In genomic region chr3:117155274-117155673, GRCm38 (mm10) we compare ENCODE assay signal across 27 mouse cellular contexts.
DNase-seq lines count a peak whose midpoint lies in the region; ATAC-seq and TF ChIP-seq lines count a peak whose summit lies in the region.
"Had no signal": no experiment of that assay in that cellular context is flagged by ENCODE, and none has a peak within 500 bp of the region (broad histone marks: within the 10 kb centered on the region; RNA-seq: fewer than 3 reads in every experiment).

No protein-coding gene starts in this region.

- peak; percentile 4 for DNase-seq in adrenal gland, postnatal 10 days
- no peak for DNase-seq in adrenal gland, adult 8-10 months
- peak in 1 of 2 experiments; percentile 9 for DNase-seq in layer of hippocampus, adult 2 months (ENCODE audit: low spot score in 2 of 2)
- no peak for DNase-seq in layer of hippocampus, adult 9-10 months (ENCODE audit: low spot score)
- DNase-seq in 3T3-L1 (ENCODE audit: low read depth, low spot score), result peak; percentile 74
- peak; percentile 57 for DNase-seq in brain, adult 2 months (ENCODE audit: low read depth, low spot score)
- no peak for DNase-seq in lung, postnatal 0 days (ENCODE audit: low spot score)
- DNase-seq: cerebellum, adult 11-12 months; gastrocnemius, adult 2 months; gastrocnemius, postnatal 36 days; heart, adult 18-20 months; heart, postnatal 36 days; kidney, adult 9 months; kidney, postnatal 14 days; lung, postnatal 36 days had no signal

- no peak for TF ChIP-seq CTCF in layer of hippocampus, adult 2 months (conservative IDR thresholded peaks at IDR 0.05)
- no peak for TF ChIP-seq CTCF in lung, postnatal 0 days (IDR thresholded peaks at IDR 0.05)

- H3K4me3 ChIP-seq in layer of hippocampus, adult 2 months, result no peak overlapping the region
- H3K4me3 ChIP-seq in lung, postnatal 0 days (ENCODE audit: low read depth, low read length), result no peak overlapping the region
- H3K4me3 ChIP-seq: embryonic facial prominence, embryonic 15.5 days; forebrain, embryonic 13.5 days; gastrocnemius, adult 2 months; hindbrain, embryonic 13.5 days; left cerebral cortex, adult 2 months; limb, embryonic 12.5 days; liver, embryonic 15.5 days; lung, embryonic 15.5 days had no signal

- ATAC-seq in lung, postnatal 0 days, result no peak
- no peak for ATAC-seq in monocyte, adult 5-6 weeks (replicated peaks; ENCODE audit: insufficient number of reproducible peaks, low FRiP score, low TSS enrichment, poor library complexity, severe bottlenecking)
- ATAC-seq: CD4-positive, CD25-positive, alpha-beta regulatory T cell, adult 4 months; forebrain, embryonic 13.5 days; intestine, postnatal 0 days had no signal

- H3K36me3 ChIP-seq in lung, postnatal 0 days (ENCODE audit: insufficient read depth, low read length), result no peaks in the 10 kb centered on the region
- H3K36me3 ChIP-seq: embryonic facial prominence, embryonic 15.5 days; hindbrain, embryonic 13.5 days; limb, embryonic 12.5 days; liver, embryonic 15.5 days; lung, embryonic 15.5 days had no signal

- H3K4me2 ChIP-seq in lung, postnatal 0 days (replicated peaks; ENCODE audit: low read depth, low read length), result no peak overlapping the region
- H3K4me2 ChIP-seq: embryonic facial prominence, embryonic 15.5 days; forebrain, embryonic 13.5 days; heart, embryonic 11.5 days; hindbrain, embryonic 13.5 days; limb, embryonic 12.5 days; liver, embryonic 15.5 days; lung, embryonic 15.5 days; midbrain, embryonic 11.5 days had no signal

- H3K27ac ChIP-seq in layer of hippocampus, adult 2 months, result peak overlapping the region; percentile 25; the same call in 1 of the 2 replicates
- no peak overlapping the region for H3K27ac ChIP-seq in lung, postnatal 0 days (ENCODE audit: low read length)
- H3K27ac ChIP-seq: embryonic facial prominence, embryonic 15.5 days; forebrain, embryonic 13.5 days; gastrocnemius, adult 2 months; hindbrain, embryonic 13.5 days; left cerebral cortex, adult 2 months; limb, embryonic 12.5 days; liver, embryonic 15.5 days; lung, embryonic 15.5 days had no signal

- no peaks in the 10 kb centered on the region for H3K27me3 ChIP-seq in lung, postnatal 0 days (replicated peaks; ENCODE audit: insufficient read depth, low read length)
- H3K27me3 ChIP-seq: embryonic facial prominence, embryonic 15.5 days; forebrain, embryonic 13.5 days; hindbrain, embryonic 13.5 days; limb, embryonic 12.5 days; liver, embryonic 15.5 days; lung, embryonic 15.5 days had no signal

- WGBS in lung, postnatal 0 days, result 84% methylated on average over 6 of the region's 6 CpGs

- H3K9ac ChIP-seq in lung, postnatal 0 days (replicated peaks; ENCODE audit: low read depth), result no peak overlapping the region
- H3K9ac ChIP-seq: embryonic facial prominence, embryonic 15.5 days; forebrain, embryonic 13.5 days; hindbrain, embryonic 13.5 days; limb, embryonic 12.5 days; liver, embryonic 15.5 days; lung, embryonic 15.5 days had no signal

- no peaks in the 10 kb centered on the region for H3K4me1 ChIP-seq in lung, postnatal 0 days (ENCODE audit: insufficient read depth, low read depth, low read length)
- H3K4me1 ChIP-seq: embryonic facial prominence, embryonic 15.5 days; forebrain, embryonic 13.5 days; hindbrain, embryonic 13.5 days; limb, embryonic 12.5 days; liver, embryonic 15.5 days; lung, embryonic 15.5 days had no signal

- no peak for TF ChIP-seq EP300 in lung, postnatal 0 days (IDR thresholded peaks at IDR 0.05)

- H3K9me3 ChIP-seq in lung, postnatal 0 days (ENCODE audit: low read length), result no peaks in the 10 kb centered on the region
- H3K9me3 ChIP-seq: embryonic facial prominence, embryonic 15.5 days; forebrain, embryonic 13.5 days; hindbrain, embryonic 13.5 days; limb, embryonic 12.5 days; liver, embryonic 15.5 days; lung, embryonic 15.5 days had no signal

Comparison
In these comparisons a context has a peak if more than half of its experiments do, and no peak if none do; other contexts are left out.
1. DNase-seq: peak in adrenal gland, postnatal 10 days (single experiment), 3T3-L1 (single experiment) and brain, adult 2 months (single experiment); none in adrenal gland, adult 8-10 months (single experiment), layer of hippocampus, adult 9-10 months (single experiment) and lung, postnatal 0 days (single experiment).